Mouse (Mus musculus) liver, adult 2 months (tissue): ENCODE data around the gene Trio.

Experiments
- CTCF ChIP-seq: fragments of 200-500 bp; IDR thresholded peaks from 2 replicates; pipeline ENCODE4 v1.5.1; 2011; ENCODE audit warnings: low read depth, low read length, control low read depth
- POLR2A ChIP-seq: fragments of 200-500 bp; IDR thresholded peaks from 2 replicates; pipeline ENCODE4 v1.6.1; 2011; ENCODE audit warnings: low read length, control low read depth; ENCODE audit not compliant: insufficient read depth; ENCODE audit errors: extremely low read depth

DNA sequence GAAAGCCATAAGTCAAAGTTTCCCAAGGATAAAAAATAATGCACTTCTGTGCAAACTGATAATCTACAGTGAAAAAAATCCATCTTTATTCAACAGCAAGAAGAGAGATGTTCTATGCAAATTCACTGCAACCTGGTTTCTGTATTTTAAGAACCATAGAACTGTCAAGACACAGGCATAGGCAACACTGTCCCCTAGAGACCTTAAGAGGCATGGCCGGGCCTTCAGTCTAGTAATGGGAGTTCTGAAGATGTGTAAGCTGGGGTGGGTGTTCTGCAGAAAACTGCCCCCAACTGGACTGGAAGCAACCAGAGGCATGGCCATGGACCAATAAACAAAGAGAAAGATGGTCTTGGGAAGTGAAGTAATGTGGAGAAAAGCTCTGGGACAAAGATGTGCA is 166.1 kb downstream of the Trio start:
- TF ChIP-seq CTCF (no peak), POLR2A (no peak)
